Mouse (Mus musculus) olfactory bulb, adult 2 months (tissue): ENCODE measurements around the gene Flvcr1. TPM values are rescaled to one million over a fixed set of nuclear protein-coding genes. Genes with fewer than 3 reads are reported as not detected.
A peak's percentile ranks its signal among the peaks of the same experiment; 100 is the strongest.

ENCODE experiments used
- H3K27ac ChIP-seq: fragments of 200-500 bp; 2 replicates; pipeline ENCODE4 v1.5.1; 2012; ENCODE audit warnings: low read depth, low read length; ENCODE audit not compliant: insufficient read depth
- H3K4me1 ChIP-seq: fragments of 200-500 bp; 2 replicates; pipeline ENCODE4 v1.6.1; 2012; ENCODE audit warnings: low read length; ENCODE audit not compliant: control insufficient read depth, insufficient read depth
- H3K4me3 ChIP-seq: fragments of 200-500 bp; 2 replicates; pipeline ENCODE4 v1.5.1; 2012; ENCODE audit warnings: mild to moderate bottlenecking, low read depth, low read length, moderate library complexity; ENCODE audit not compliant: insufficient read depth
- CTCF ChIP-seq: fragments of 200-500 bp; IDR thresholded peaks from 2 replicates; pipeline ENCODE4 v1.5.1; 2012; ENCODE audit warnings: low read depth, mild to moderate bottlenecking, low read length, moderate library complexity; ENCODE audit not compliant: insufficient read depth
- POLR2A ChIP-seq: fragments of 200-500 bp; IDR thresholded peaks from 2 replicates; pipeline ENCODE4 v1.6.1; 2012; ENCODE audit warnings: mild to moderate bottlenecking, low read depth, low read length, moderate library complexity; ENCODE audit not compliant: insufficient read depth
- WGBS: fragments of 180-500 bp; shearing (Covaris S2); methylation state at CpG from one replicate; pipeline ENCODE4 v1.1.7; 2018; 5-methylcytosine and 5-hydroxymethylcytosine counted together
- polyA plus RNA-seq: library from polyadenylated mRNA; stranded (reverse); fragments of >200 nt; gene quantifications from 2 replicates; pipeline ENCODE4 v1.2.4, GENCODE M21; 2012; ENCODE audit warnings: low replicate concordance; ENCODE audit not compliant: missing spikeins, insufficient read depth, insufficient read length

The Flvcr1 gene
- polyA plus RNA-seq, 1 experiment, result not detected

DNA sequence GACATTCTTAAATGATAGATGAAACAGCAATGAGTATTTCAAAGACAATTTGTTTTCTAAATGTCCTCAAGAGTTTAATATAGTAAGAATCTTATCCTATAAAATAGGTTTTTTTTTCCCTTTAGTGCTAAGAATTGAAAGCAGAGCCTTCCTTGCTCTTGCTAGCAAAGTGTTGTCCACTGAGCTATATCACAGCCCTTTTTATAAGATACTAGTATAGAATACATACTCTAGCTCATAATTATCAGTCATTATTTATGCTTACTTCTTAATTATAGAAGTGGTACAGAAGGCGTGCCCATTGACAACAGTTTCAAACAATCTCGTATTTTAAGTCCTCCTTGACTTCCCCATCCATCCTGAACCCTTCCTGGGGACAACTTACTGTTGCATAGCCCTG is 38.6 kb upstream of the Flvcr1 start:
- H3K4me3 ChIP-seq, result no peak overlapping the region
- WGBS, result 87% methylated on average over 2 of the region's 2 CpGs
- TF ChIP-seq CTCF (no peak), POLR2A (no peak)
- H3K4me1 ChIP-seq, result peaks cover 2% of the 10 kb centered on the region; the same call in 1 of the 2 replicates
- H3K27ac ChIP-seq, result no peak overlapping the region

DNA sequence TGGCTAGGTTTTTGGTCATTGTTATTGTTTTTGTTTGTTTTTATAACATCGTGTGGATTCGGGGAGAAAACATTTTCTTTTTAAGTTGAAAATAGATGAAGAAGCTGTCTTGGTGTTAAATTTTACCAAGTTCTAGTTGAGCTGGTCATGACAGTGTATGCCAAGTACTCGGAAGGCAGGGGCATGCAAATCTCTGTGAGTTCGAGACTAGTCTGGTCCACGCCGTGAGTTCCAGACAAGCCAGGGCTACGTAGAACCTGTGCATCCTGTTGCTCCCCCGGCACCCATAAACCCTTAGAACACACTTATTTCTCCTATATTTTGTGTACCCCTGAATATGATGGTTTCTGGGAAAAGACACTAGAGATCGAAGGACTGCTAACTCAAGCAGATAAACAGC is 37.7 kb upstream of the Flvcr1 start:
- no peak overlapping the region for H3K4me3 ChIP-seq

DNA sequence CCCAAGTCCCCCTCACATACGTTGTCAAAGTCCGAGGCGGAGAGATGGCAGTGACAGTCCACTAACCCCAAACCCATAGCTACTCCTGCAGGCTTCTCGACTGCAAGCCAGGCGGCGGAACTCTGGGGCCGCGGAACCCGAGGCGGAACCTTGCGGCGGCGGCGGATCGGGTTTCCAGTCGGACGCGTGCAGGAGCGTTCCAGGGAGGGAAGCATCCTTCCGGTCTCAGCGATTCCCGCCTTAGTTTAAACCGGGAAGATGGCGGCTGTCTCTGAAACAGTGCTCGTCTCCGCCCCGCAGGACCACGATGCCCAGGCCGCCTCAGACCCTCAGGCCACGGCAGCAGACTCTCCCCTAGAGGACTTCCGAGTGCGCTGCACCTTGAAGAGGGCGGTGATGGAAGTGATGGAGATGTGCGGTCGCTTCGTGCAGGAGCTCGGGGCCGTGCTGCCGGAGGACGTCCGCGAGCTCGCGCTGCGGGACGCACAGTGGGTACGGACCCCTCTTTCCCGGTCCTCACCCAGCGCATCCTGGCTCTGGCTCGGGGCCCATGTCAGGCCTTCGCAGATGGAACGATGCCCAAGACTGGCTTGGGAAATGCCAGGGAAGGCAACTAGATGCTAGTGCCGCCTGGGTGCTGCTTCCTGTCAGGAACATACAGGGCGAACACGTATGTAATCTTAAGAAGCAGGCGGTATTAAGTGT is 37.0 kb upstream of the Flvcr1 start, which contains the start of the genes Tatdn3 and Nsl1:
Gene Tatdn3, minus strand, starts transcription at position 152 of the 705 bp plus-strand sequence.
Gene Nsl1, plus strand, starts transcription at position 232 of the 705 bp plus-strand sequence.
- peak within 1 kb of the TSS; percentile 56 for H3K27ac ChIP-seq
- under 1% methylated on average over 56 of the region's 56 CpGs for WGBS
- peak within 1 kb of the TSS; percentile 75 for H3K4me3 ChIP-seq
- TF ChIP-seq POLR2A (peak; percentile 73), CTCF (0 out of 2 replicates have a peak, but pooled peaks have one; percentile 40)
- H3K4me1 ChIP-seq, result peaks cover 2% of the 10 kb centered on the region; the same call in 1 of the 2 replicates

More for the DNA sequence above, 37.7 kb upstream of the Flvcr1 start:
- Histone ChIP-seq H3K4me1 (peaks cover 2% of the 10 kb centered on the region; the same call in 1 of the 2 replicates), H3K27ac (no peak overlapping the region)
- WGBS, result 57% methylated on average over 9 of the region's 9 CpGs
- TF ChIP-seq POLR2A, result no peak
- no peak for TF ChIP-seq CTCF

DNA sequence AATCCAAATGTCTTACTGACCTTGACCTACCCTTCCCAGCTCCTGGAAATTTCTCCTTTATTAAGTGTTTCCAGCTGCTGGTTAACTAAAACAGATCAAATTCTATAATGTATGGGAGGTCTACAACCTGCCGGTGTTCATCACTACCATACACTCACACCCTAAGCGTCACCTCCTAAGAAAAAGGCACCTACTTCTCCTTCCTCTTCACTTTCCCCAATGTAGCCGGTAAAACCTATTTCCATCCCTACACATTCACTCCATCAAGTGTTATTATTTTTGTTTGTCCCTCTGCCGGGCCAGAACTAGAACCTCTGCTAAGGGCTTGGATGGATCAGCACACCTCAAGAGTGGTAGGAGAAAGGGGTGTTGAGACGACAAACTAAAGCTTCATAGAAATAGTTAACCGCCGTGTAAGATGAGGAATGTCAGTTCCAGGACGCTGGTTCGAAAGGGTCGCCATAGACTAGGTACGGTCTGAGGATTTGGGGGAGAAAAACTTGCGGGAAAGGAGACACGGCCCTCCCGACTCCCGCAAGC is 36.4 kb upstream of the Flvcr1 start:
- H3K27ac ChIP-seq, result peak overlapping the region; percentile 56
- 2% methylated on average over 15 of the region's 15 CpGs for WGBS
- H3K4me1 ChIP-seq, result peaks cover 2% of the 10 kb centered on the region; the same call in 1 of the 2 replicates
- peak overlapping the region; percentile 75 for H3K4me3 ChIP-seq
- no peak for TF ChIP-seq POLR2A
- no peak for TF ChIP-seq CTCF

DNA sequence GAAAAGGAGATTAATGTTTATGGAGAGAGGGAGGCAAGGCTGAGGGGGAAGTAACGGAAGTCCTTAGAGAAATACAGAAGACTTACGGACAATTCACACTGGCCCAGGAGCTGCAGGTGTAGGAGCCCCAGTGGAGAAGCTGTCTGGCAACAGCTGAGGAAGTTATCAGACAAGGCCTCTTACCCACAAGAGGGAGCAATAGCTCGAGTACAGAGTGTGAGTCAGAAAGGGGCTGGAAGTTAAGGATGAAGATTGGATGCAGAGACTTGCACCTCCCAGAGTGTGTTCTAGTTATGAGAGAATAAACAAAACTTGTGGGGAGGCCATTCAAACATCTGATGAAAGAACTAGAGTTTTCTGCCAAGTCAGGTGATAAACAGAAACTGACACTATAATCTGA is 31.5 kb upstream of the Flvcr1 start:
- no peak overlapping the region for H3K27ac ChIP-seq
- WGBS, result 68% methylated on average over 3 of the region's 3 CpGs
- no peaks in the 10 kb centered on the region for H3K4me1 ChIP-seq
- TF ChIP-seq CTCF, result no peak
- no peak for TF ChIP-seq POLR2A
- H3K4me3 ChIP-seq, result no peak overlapping the region

DNA sequence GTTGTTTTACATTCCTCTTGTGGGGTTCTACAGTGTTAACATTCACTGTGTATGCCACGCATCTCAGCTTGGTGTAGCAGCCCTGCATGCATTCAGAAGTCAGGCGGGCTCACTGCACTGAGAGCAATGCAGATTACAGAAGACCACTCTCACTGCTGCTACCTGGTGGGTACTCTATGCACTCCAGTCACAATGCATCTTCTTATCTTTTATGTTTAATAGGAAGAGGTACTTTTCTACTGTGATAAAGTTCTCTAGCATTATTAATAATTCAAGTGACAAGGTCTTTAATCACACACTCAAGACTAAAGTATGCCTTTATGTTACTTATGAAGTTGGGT is 29.5 kb upstream of the Flvcr1 start:
- no peak overlapping the region for H3K4me3 ChIP-seq
- H3K27ac ChIP-seq, result no peak overlapping the region
- H3K4me1 ChIP-seq, result no peaks in the 10 kb centered on the region
- TF ChIP-seq CTCF (no peak), POLR2A (no peak)
- 62% methylated on average over 2 of the region's 2 CpGs for WGBS

DNA sequence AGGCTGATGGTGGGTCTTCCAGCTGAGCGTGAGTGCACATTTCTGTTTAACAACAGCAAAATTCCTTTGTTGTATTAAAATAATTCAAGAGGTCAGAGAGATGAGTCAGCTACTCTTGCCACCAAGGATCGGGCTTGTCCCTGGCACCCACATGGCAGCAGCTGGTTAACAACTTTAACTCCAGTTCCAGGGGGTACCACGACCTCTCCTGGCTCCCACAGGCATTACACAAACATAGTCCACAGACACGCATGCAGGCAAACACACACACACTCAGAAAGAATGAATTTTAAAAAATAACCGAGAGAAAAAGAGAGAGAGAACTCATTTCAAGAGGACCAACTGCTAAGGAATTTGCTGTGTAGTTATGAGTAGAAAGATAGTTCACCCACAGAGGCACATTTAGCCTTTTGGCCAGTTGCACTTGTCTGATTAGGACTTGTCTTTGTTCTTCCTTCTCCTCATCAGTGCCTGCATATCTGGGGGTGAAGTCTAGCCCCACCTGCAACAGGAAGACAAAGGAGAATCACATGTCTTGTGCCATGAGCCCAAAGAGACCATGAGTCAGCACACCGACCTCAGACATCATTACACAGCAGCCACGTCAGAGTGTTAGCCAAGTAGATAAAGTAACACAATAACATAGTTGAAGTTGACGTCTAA is 29.0 kb upstream of the Flvcr1 start:
- 68% methylated on average over 8 of the region's 8 CpGs for WGBS
- no peak for TF ChIP-seq CTCF
- no peak for TF ChIP-seq POLR2A

DNA sequence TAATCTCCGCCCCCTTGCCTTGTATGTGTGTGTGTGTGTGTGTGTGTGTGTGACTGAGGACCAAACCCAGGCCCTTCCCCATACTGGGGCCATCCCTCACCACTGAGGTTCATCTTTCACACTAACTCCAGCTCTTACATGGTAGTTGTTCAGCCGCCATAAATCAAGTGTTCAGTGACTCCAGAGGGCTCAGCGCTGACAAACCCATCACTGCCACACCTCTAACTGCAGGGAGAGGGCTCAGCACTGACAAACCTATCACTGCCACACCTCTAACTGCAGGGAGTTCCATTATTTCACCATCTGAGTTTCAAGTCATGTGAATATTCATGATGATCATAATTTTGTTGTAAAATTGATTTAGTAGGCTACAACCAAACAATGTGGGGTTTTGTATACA is 27.6 kb upstream of the Flvcr1 start:
- 95% methylated on average over 3 of the region's 3 CpGs for WGBS
- no peaks in the 10 kb centered on the region for H3K4me1 ChIP-seq
- no peak overlapping the region for H3K27ac ChIP-seq
- H3K4me3 ChIP-seq, result no peak overlapping the region
- TF ChIP-seq CTCF, result no peak
- TF ChIP-seq POLR2A, result no peak

More for the DNA sequence above, 29.0 kb upstream of the Flvcr1 start:
- Histone ChIP-seq H3K4me3 (no peak overlapping the region), H3K4me1 (no peaks in the 10 kb centered on the region), H3K27ac (no peak overlapping the region)
